Comparison of ENCODE assay signal across 24 mouse cellular contexts in genomic region chr5:115662658-115663057, GRCm38 (mm10). TPM values are rescaled to one million over a fixed set of nuclear protein-coding genes. Genes with fewer than 3 reads are reported as not detected.
A peak's percentile ranks its signal among the peaks of the same experiment; 100 is the strongest.
DNase-seq lines count a peak whose midpoint lies in the region; ATAC-seq and TF ChIP-seq lines count a peak whose summit lies in the region.
"Had no signal": no experiment of that assay in that cellular context is flagged by ENCODE, and none has a peak within 500 bp of the region (broad histone marks: within the 10 kb centered on the region; RNA-seq: fewer than 3 reads in every experiment).

No protein-coding gene starts in this region.

- ATAC-seq in heart, embryonic 15.5 days (replicated peaks; ENCODE audit: insufficient number of reproducible peaks, insufficient read depth, low FRiP score, low read depth): no peak
- peak; percentile 82 for ATAC-seq in lung, embryonic 16.5 days (ENCODE audit: low read depth)
- ATAC-seq: forebrain, embryonic 14.5 days; intestine, postnatal 0 days had no signal

- no peak for TF ChIP-seq CTCF in lung, adult 2 months (IDR thresholded peaks at IDR 0.05; ENCODE audit: insufficient read depth, low read length)

- H3K4me3 ChIP-seq in heart, embryonic 10.5 days: peak overlapping the region; percentile 48
- no peak overlapping the region for H3K4me3 ChIP-seq in heart, embryonic 15.5 days
- no peak overlapping the region for H3K4me3 ChIP-seq in lung, embryonic 16.5 days (ENCODE audit: low read length)
- no peak overlapping the region for H3K4me3 ChIP-seq in lung, adult 2 months (replicated peaks; ENCODE audit: extremely low read depth, low read depth, low read length)
- H3K4me3 ChIP-seq: hindbrain, embryonic 12.5 days; stomach, embryonic 15.5 days had no signal

- H3K4me2 ChIP-seq in heart, embryonic 15.5 days: peak overlapping the region; percentile 48
- H3K4me2 ChIP-seq in lung, embryonic 16.5 days (ENCODE audit: low read depth, low read length): 0 out of 2 replicates have a peak overlapping the region, but pooled peaks have one; percentile 27
- H3K4me2 ChIP-seq: hindbrain, embryonic 12.5 days; stomach, embryonic 15.5 days had no signal

- DNase-seq in heart, embryonic 10.5 days (ENCODE audit: low spot score): no peak
- DNase-seq in heart, adult 9 months (ENCODE audit: low spot score in 2 of 2): no peak
- DNase-seq in heart, adult 18-20 months: no peak
- DNase-seq in lung, adult 2 months: no peak
- DNase-seq in lung, postnatal 36 days: peak; percentile 7
- DNase-seq in yolk sac, embryonic 10.5 days (ENCODE audit: low spot score): no peak
- DNase-seq: B cell, adult 2 months; cerebellum, adult 11 months; cerebellum, adult 9-10 months; cerebellum, postnatal 36 days; gastrocnemius, postnatal 25 days; kidney, adult 9 months; kidney, postnatal 10 days; layer of hippocampus, postnatal 36 days; left cerebral cortex, postnatal 4 days; midbrain, embryonic 14.5 days; right cerebral cortex, postnatal 25 days had no signal

- no peak overlapping the region for H3K9ac ChIP-seq in heart, embryonic 15.5 days
- no peak overlapping the region; the same call in 1 of the 2 replicates for H3K9ac ChIP-seq in lung, embryonic 16.5 days (ENCODE audit: low read length)
- H3K9ac ChIP-seq: hindbrain, embryonic 12.5 days; liver, embryonic 14.5 days; stomach, embryonic 15.5 days had no signal

- peaks cover 24% of the 10 kb centered on the region for H3K4me1 ChIP-seq in heart, embryonic 10.5 days
- peaks cover 5% of the 10 kb centered on the region for H3K4me1 ChIP-seq in heart, embryonic 15.5 days (replicated peaks)
- peaks cover 4% of the 10 kb centered on the region; the same call in 1 of the 2 replicates for H3K4me1 ChIP-seq in lung, embryonic 16.5 days (replicated peaks; ENCODE audit: control insufficient read depth, insufficient read depth, low read length)
- H3K4me1 ChIP-seq in lung, adult 2 months (ENCODE audit: control insufficient read depth, insufficient read depth, low read length): no peaks in the 10 kb centered on the region
- H3K4me1 ChIP-seq: hindbrain, embryonic 12.5 days had no signal

- 37% methylated on average over 22 of the region's 22 CpGs for WGBS in heart, embryonic 10.5 days
- 40% methylated on average over 22 of the region's 22 CpGs for WGBS in heart, embryonic 15.5 days
- WGBS in lung, embryonic 16.5 days: 26% methylated on average over 22 of the region's 22 CpGs
- 41% methylated on average over 22 of the region's 22 CpGs for WGBS in lung, adult 2 months

- H3K27me3 ChIP-seq in heart, embryonic 10.5 days (ENCODE audit: insufficient read depth, poor library complexity, severe bottlenecking): peaks cover 27% of the 10 kb centered on the region
- peaks cover 7% of the 10 kb centered on the region for H3K27me3 ChIP-seq in heart, embryonic 15.5 days
- no peaks in the 10 kb centered on the region for H3K27me3 ChIP-seq in lung, embryonic 16.5 days (ENCODE audit: control insufficient read depth, insufficient read depth, low read depth, low read length)
- H3K27me3 ChIP-seq: hindbrain, embryonic 12.5 days; stomach, embryonic 15.5 days had no signal

- H3K36me3 ChIP-seq in heart, embryonic 10.5 days: no peaks in the 10 kb centered on the region
- H3K36me3 ChIP-seq in heart, embryonic 15.5 days: no peaks in the 10 kb centered on the region
- no peaks in the 10 kb centered on the region for H3K36me3 ChIP-seq in lung, embryonic 16.5 days (ENCODE audit: control insufficient read depth, insufficient read depth, low read length)
- H3K36me3 ChIP-seq: stomach, embryonic 15.5 days had no signal

- no peaks in the 10 kb centered on the region for H3K9me3 ChIP-seq in heart, embryonic 10.5 days
- no peaks in the 10 kb centered on the region for H3K9me3 ChIP-seq in heart, embryonic 15.5 days (replicated peaks)
- H3K9me3 ChIP-seq in lung, embryonic 16.5 days (ENCODE audit: control insufficient read depth, low read length): no peaks in the 10 kb centered on the region
- H3K9me3 ChIP-seq: hindbrain, embryonic 12.5 days; stomach, embryonic 15.5 days had no signal

- no peak overlapping the region; the same call in 1 of the 2 replicates for H3K27ac ChIP-seq in heart, embryonic 10.5 days
- H3K27ac ChIP-seq in heart, embryonic 15.5 days: no peak overlapping the region
- H3K27ac ChIP-seq in lung, embryonic 16.5 days (ENCODE audit: low read length): no peak overlapping the region
- H3K27ac ChIP-seq: hindbrain, embryonic 12.5 days; liver, embryonic 14.5 days; stomach, embryonic 15.5 days had no signal

- no peak for TF ChIP-seq POLR2A in lung, adult 2 months (IDR thresholded peaks at IDR 0.05; ENCODE audit: borderline replicate concordance, extremely low read depth, low read depth, low read length)

RNA-seq across cellular contexts. Expression of gene Rab35, which starts 30.9 kb away (rescaled TPM):
- 16.5 and 18.8 TPM in 2 replicates for polyA plus RNA-seq in heart, embryonic 10.5 days (2016; fragmentation: Nextera tagmentation; extraction: Ambion mirVana)
- polyA plus RNA-seq in heart, embryonic 15.5 days (2015; fragmentation: Nextera tagmentation; extraction: Ambion mirVana): 13.7 and 15.0 TPM in 2 replicates
- 10 to 100 TPM; 45.7 to 46.6 TPM for total RNA-seq in heart, adult 18-20 months (2021)
- polyA plus RNA-seq in lung, embryonic 16.5 days (2015; fragmentation: Nextera tagmentation; extraction: Ambion mirVana): 4.5 and 7.0 TPM in 2 replicates
- polyA plus RNA-seq in lung, adult 2 months (2012; rRNA removed): 62.3 and 70.3 TPM in 2 replicates
